Mouse (Mus musculus) thymus, postnatal 36 days (tissue): ENCODE results near the gene Olfr911-ps1.

ENCODE experiments used
- DNase-seq, 2 experiments: peaks; one replicate each; pipeline ENCODE4 v3.0.0; 2022; ENCODE audit warnings: mixed read lengths in 2 of 2

Gene Olfr911-ps1

DNA sequence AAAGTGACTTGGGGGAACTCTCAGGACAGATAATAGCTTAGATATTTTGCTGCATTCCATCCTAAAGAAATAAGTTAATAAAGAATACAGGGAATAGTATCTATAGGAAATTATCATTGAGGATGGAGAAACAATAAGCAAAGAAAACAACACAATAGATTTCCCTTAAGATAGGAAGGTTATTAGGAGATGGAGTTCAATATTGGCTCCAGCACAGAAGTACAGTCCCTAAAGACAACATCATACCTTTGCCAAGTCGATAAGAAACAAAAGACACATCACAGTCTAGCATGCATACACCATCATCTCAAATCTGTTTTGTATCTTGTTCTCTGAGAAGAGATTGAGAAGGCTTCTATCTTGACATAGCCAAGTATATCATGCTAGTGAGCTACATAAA lies at the start of gene Olfr911-ps1:
Gene Olfr911-ps1 (plus strand): TSS at position 301 of the 400 bp plus-strand sequence.
- no peak for DNase-seq

DNA sequence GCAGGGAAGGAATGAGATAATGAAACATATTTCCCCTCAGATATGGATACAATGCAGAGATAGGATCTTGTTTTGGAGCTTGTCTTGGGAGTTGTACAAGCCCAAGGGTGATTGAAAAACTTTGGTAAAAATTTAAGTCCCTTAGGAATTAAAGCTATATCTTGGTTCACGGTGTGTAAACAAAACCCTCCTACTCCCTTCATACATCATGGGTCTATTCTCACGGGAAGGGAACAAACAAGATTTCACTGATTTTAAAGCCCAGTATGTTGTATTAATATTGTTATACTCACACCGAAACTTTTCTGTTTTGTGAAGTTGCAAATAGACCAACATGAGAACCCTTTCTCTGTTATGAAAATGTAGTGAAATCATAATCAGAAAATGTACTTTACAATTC lies 34.6 kb upstream of the Olfr911-ps1 start, which contains the start of gene Olfr906:
Gene Olfr906 (plus strand): TSS at position 301 of the 400 bp plus-strand sequence.
- no peak for DNase-seq

- DNase-seq, result no peak
Measured at GRCm38 (mm10) chr9:38495501-38495900, 25.9 kb upstream of the Olfr911-ps1 start, which contains the start of gene Olfr907. Gene Olfr907, plus strand, starts transcription at chr9:38495801.

DNA sequence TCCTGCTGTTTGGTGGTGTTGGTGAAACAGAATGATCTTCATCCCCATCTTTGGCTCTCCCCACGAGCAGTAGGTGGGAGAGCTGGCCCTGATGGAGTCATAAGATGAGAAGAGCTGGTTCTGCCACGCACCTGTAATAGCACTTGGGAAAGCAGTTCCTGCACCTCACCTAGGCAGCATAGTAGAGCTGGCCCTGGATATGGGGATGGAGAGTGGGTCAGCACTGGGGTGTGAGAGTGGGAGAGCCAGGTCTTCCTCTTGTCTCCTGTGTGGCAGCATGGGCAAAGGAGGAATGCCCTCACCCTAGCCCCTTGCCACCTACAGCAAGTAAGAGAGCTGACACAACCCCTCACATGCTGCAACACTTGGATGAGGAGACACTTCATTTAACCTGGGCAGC lies 9.0 kb upstream of the Olfr911-ps1 start:
- DNase-seq, result no peak

DNA sequence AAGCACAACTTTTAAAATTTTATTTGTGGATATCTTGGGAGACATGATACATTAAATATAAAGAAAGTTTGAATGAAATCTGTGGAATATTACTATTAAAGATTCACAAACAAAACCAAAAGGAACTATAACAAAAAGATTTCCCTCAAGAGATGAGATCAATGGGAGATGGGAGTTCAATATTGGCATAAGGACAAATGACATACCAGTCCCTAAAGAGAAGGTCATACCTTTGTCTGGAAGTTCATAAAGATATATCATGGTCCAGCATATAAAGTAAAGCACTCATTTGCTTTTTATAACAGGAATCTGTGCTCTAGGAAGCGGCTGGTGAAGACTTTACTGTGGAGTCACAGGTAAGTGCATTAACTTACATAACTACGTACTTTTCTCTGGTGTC lies 16.2 kb downstream of the Olfr911-ps1 start, which contains the start of gene Olfr910:
Gene Olfr910 (plus strand): TSS at position 301 of the 400 bp plus-strand sequence.
- DNase-seq, result no peak
